Mouse (Mus musculus): ENCODE results near the gene Cort. TPM values are rescaled to one million over a fixed set of nuclear protein-coding genes. Genes with fewer than 3 reads are reported as not detected.

The Cort gene
- polyA plus RNA-seq, 1 experiment from 2014 or later = 1.2 TPM

DNA sequence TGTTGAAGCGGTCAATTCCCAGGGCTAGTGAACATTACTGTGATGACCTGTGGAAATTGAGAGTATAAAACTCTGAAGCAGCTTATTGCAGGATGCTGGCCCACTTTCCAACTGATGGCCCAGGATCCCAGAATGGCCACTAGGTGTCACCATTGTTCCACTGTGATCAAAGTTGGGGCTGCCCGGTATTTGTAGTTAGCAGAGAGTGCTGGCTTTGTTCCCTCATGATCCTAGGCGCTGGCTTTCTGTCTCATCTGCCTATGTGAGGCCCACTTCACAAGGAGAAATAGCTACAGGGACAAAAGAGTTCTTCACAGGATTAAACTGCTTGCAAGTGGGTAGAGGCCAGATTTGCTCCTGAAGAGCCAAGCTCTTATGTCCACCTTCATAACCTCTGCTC, 17.9 kb upstream of the Cort start:
- ATAC-seq (replicated peaks) = peak; percentile 90
- no peak overlapping the region for H3K9ac ChIP-seq (replicated peaks)
- H3K27me3 ChIP-seq = no peaks in the 10 kb centered on the region
- WGBS = 3% methylated on average over 3 of the region's 3 CpGs
- no peaks in the 10 kb centered on the region for H3K9me3 ChIP-seq
- peaks cover 3% of the 10 kb centered on the region; the same call in 1 of the 2 replicates for H3K4me1 ChIP-seq
- H3K4me2 ChIP-seq (replicated peaks) = no peak overlapping the region
- H3K36me3 ChIP-seq = 0 out of 2 replicates have a peak, but pooled peaks cover 2% of the 10 kb centered on the region
- no peak overlapping the region for H3K4me3 ChIP-seq
- no peak overlapping the region; the same call in 1 of the 2 replicates for H3K27ac ChIP-seq (replicated peaks)

DNA sequence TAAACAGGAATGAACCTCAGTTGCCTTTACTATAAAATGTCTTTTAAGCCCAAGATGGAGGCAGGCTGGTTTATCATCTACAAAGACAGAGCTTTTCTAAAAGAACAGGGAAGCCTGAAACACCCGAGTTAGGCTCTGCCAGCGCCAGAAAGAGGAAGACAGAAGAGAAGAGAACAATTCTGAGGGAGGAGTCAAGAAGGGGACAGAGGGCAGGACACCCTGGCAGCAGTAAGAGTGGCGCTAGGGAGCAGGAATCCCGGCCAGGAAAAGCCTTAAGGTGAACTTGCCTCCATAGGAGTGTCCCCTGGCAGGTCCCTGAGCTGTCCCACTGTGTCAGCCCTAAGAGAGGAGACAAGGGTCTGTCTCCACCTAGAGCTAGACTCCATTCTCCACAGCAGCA, 17.0 kb upstream of the Cort start:
- no peak overlapping the region for H3K9ac ChIP-seq (replicated peaks)
- H3K9me3 ChIP-seq = no peaks in the 10 kb centered on the region
- H3K4me3 ChIP-seq = no peak overlapping the region
- H3K4me2 ChIP-seq (replicated peaks) = no peak overlapping the region
- no peak overlapping the region for H3K27ac ChIP-seq (replicated peaks)
- H3K36me3 ChIP-seq = no peaks in the 10 kb centered on the region
- no peak for ATAC-seq (replicated peaks)
- H3K27me3 ChIP-seq = no peaks in the 10 kb centered on the region
- H3K4me1 ChIP-seq = peaks cover 3% of the 10 kb centered on the region; the same call in 1 of the 2 replicates
- 22% methylated on average over 4 of the region's 4 CpGs for WGBS

DNA sequence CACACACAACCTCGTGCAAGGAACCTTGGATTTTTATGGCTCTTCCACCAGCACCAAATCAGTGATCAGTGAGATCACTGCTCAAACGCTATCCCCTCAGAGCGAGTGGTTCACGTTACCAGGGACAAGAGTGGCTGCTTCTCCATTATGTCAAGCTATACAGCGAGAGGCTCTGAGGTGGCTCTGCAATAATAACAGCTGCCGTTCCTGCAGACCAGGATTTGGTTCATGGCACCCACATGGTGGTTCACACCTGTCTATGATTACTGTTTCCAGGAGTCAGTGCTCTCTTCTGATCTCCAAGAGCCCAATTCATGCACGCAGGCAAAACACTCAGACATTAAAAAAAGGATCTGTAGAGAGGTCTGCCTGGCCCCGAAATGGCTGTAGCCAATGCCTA, 12.0 kb upstream of the Cort start:
- H3K4me1 ChIP-seq = peaks cover 8% of the 10 kb centered on the region
- H3K9me3 ChIP-seq = no peaks in the 10 kb centered on the region
- H3K27ac ChIP-seq (replicated peaks) = no peak overlapping the region
- whole genome bisulfite sequencing = 88% methylated on average over 8 of the region's 8 CpGs
- H3K36me3 ChIP-seq = no peaks in the 10 kb centered on the region
- H3K4me2 ChIP-seq (replicated peaks) = no peak overlapping the region
- H3K9ac ChIP-seq (replicated peaks) = no peak overlapping the region
- no peak for ATAC-seq (replicated peaks)
- no peaks in the 10 kb centered on the region for H3K27me3 ChIP-seq
- no peak overlapping the region for H3K4me3 ChIP-seq

DNA sequence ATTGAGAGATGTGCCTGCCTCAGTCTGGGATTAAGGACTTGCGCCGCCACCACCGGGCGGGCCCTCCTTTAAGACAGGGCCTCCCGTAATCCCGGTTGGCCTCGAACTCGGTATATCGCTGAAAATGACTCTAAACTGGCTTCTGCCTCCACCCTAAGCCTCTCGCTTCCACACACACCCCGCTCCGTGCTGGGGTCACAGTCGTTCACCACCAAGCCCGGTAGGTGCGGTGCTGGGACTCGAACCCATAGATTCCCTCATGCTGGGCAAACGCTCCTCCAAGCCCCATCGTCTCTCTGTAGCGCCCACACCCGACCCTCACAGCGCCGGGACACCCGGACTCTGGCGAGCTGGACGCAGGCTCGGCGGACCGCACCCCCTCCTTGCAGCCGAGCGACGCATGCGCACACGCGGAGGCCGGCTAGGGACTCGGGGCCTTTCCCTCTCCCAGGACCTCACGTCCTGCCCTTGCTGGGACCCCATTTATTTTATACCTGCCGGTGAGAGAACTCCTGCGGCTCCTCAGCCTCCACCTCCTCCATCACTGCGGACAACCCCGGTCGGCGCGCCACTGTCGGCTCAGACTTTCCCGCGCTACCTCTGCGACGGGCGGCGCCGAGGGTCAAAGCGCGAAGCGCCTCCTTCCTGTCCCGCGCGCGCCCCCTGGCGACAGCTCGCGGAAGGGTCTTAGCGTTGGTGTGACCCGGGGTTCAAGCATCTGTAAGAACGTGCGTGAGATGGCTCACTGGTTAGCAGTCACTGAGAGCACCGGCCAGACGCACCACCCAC, 10.6 kb upstream of the Cort start, which contains the start of gene Cenps:
TSS of gene Cenps (minus strand) at position 648 of the 789 bp plus-strand sequence.
- H3K36me3 ChIP-seq = no peaks in the 10 kb centered on the region
- peak; percentile 90 for ATAC-seq (replicated peaks)
- peaks cover 8% of the 10 kb centered on the region for H3K4me1 ChIP-seq
- no peaks in the 10 kb centered on the region for H3K27me3 ChIP-seq
- peak within 1 kb of the TSS; percentile 66 for H3K9ac ChIP-seq (replicated peaks)
- H3K4me3 ChIP-seq = peak within 1 kb of the TSS; percentile 69
- WGBS = under 1% methylated on average over 68 of the region's 68 CpGs
- H3K9me3 ChIP-seq = no peaks in the 10 kb centered on the region
- H3K27ac ChIP-seq (replicated peaks) = peak within 1 kb of the TSS; percentile 87
- peak within 1 kb of the TSS; percentile 79 for H3K4me2 ChIP-seq (replicated peaks)

DNA sequence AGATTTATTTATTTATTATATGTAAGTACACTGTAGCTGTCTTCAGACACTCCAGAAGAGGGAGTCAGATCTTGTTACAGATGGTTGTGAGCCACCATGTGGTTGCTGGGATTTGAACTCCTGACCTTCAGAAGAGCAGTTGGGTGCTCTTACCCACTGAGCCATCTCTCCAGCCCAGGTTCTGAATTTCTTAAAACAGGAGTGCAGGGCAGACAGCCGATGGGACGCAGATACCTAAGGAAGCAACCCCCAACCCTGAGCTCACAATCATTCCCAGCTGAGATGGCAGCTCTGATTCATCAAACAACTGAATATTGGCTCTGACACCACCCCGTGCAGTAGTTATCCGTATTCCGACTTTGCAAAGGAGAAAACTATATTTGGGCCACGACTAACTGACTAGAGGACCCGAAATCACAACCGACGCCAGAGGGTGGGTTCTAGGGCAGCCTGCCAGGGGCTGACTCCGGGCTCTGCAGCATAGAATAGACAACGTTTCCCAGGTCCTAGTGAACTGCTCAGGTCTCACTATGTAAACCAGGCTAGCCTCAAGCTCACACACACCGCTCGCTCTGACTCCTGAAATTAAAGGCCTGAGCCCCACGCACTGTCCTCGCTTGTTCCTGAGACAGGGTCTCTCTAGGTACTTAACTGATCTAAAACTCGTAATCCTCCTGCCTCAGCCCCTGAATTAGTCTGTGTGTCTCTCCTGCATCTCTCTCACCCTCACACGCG, 9.7 kb upstream of the Cort start:
- 0 out of 2 replicates have a peak overlapping the region, but pooled peaks have one; percentile 87 for H3K27ac ChIP-seq (replicated peaks)
- peak overlapping the region; percentile 69 for H3K4me3 ChIP-seq
- no peaks in the 10 kb centered on the region for H3K9me3 ChIP-seq
- peak overlapping the region; percentile 66 for H3K9ac ChIP-seq (replicated peaks)
- 58% methylated on average over 18 of the region's 18 CpGs for WGBS
- peak overlapping the region; percentile 79 for H3K4me2 ChIP-seq (replicated peaks)
- H3K27me3 ChIP-seq = no peaks in the 10 kb centered on the region
- H3K4me1 ChIP-seq = peaks cover 8% of the 10 kb centered on the region
- ATAC-seq (replicated peaks) = peak; percentile 18; the same call in 1 of the 2 replicates
- no peaks in the 10 kb centered on the region for H3K36me3 ChIP-seq

DNA sequence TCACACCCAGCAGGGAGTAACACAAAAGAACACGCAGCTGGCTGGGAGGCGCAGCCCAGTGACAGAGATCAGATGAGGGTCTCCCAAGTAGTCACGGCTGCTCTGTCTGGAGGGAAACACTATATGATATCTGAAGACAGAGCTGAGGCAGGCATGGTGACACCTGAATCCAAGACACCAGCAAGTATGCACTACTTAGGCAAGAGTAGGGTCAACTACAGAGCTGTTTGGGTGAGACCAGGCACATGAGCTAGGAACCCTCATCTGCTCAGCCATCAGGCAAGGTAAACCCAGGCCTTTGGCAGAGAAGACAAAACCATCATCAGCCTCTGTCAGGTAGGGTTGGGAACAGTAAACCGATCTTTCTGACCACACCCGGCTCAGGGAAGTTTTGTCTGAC, 6.8 kb upstream of the Cort start:
- H3K9me3 ChIP-seq = no peaks in the 10 kb centered on the region
- H3K9ac ChIP-seq (replicated peaks) = no peak overlapping the region
- H3K27me3 ChIP-seq = no peaks in the 10 kb centered on the region
- H3K4me2 ChIP-seq (replicated peaks) = no peak overlapping the region
- no peak overlapping the region for H3K27ac ChIP-seq (replicated peaks)
- H3K4me3 ChIP-seq = no peak overlapping the region
- peaks cover 8% of the 10 kb centered on the region for H3K4me1 ChIP-seq
- no peak for ATAC-seq (replicated peaks)
- WGBS = 83% methylated on average over 5 of the region's 5 CpGs
- H3K36me3 ChIP-seq = peaks cover 9% of the 10 kb centered on the region; the same call in 1 of the 2 replicates

DNA sequence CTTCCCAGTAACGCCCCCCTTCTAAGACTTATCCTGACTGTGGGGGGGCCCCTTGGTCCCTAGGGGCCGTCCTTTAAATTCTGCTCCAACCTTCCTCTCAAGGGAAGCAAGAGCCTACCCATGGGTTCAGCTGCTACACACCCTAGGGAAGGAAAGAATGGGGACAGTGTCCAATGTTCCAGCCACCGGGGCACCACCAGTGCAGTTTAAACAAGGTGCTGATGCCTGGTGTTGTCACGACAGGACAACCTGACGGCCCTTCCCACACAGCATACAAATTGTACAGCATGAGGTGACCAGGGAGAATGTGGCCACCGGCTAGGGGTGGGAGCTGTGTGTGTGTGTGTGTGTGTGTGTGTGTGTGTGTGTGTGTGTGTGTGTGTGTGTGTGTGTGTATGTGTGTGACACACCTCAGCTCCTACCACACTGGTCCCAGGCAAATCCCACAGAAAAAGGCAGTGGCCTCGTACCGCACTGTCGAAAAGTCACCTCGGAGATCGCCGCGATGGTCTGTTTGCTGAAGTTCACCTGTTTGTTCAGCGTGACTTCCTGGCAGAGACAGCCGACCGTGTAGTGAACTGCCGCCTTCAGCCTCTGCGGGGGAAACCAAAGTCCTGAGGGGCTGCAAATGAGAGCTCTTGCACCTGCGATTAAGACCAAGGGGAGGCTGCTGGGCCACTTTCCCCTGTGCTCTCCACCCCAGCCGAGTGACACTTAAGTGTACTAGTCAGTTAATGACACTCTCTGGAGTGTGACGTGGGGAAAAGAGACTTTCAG, 5.4 kb upstream of the Cort start:
- WGBS = 94% methylated on average over 21 of the region's 21 CpGs

DNA sequence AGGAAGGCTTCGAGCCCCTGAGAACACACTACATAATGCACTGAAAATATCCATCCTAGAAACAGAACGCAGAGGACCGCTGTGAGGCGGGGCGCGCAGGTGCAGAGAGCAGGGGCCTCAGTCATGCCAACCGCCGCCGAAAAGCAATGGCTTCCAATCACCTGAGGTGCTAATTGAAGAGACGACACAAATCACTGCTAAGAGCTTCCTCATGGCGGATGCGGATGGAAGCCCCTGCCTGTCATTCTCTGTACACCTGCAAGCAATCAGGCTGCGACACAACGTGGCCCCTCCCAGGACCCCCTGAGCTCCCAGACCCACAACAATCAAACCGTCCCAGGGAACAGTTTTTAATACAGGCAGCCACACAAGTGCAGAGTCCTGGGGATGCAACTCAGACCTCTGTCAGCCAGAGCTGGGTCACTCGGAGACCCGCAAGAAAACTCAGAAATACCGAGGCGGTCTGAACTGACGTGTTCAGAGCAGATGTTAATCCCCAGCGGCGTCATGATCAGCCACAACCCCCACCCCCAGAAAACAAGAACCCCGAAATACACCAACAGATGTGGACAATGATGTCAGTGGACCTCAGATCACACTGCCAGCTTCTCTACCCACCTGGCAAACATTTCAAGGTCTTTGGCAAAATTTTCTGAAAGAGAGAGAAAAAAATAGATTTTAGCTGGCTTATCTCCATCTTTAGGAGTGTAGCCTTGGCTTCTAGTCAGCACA, 4.6 kb upstream of the Cort start:
- H3K36me3 ChIP-seq = peaks cover 9% of the 10 kb centered on the region; the same call in 1 of the 2 replicates

More for the DNA sequence above, 5.4 kb upstream of the Cort start:
- ATAC-seq (replicated peaks) = no peak
- Histone ChIP-seq H3K4me3 (no peak overlapping the region), H3K36me3 (peaks cover 9% of the 10 kb centered on the region; the same call in 1 of the 2 replicates), H3K9ac (replicated peaks) (no peak overlapping the region), H3K4me2 (replicated peaks) (no peak overlapping the region), H3K4me1 (peaks cover 8% of the 10 kb centered on the region), H3K27ac (replicated peaks) (no peak overlapping the region), H3K9me3 (no peaks in the 10 kb centered on the region), H3K27me3 (no peaks in the 10 kb centered on the region)

DNA sequence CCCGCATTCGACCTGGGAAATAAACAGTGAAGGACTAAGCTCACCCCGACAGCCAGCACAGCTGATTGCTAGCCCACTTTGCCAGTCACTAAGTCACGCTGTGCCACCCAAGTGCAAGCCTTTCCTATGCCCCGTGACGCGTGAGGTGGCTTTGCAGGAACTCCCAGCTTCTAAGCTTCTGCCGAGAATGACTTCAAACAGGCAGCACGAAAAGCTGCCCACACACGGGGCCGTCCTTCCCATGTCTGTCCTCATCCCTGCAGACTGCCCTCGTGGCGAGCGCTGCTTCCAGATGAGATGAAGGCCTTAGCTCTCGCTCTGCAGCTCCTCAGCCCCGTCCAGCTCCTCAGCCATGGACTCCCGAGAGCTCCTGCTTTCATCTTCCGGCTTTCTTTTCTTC, 1.9 kb upstream of the Cort start:
- H3K9me3 ChIP-seq = no peaks in the 10 kb centered on the region
- ATAC-seq (replicated peaks) = no peak
- peaks cover 9% of the 10 kb centered on the region; the same call in 1 of the 2 replicates for H3K36me3 ChIP-seq
- no peak overlapping the region for H3K27ac ChIP-seq (replicated peaks)
- H3K27me3 ChIP-seq = no peaks in the 10 kb centered on the region
- no peaks in the 10 kb centered on the region for H3K4me1 ChIP-seq
- H3K4me2 ChIP-seq (replicated peaks) = no peak overlapping the region
- H3K9ac ChIP-seq (replicated peaks) = no peak overlapping the region
- WGBS = 88% methylated on average over 18 of the region's 18 CpGs
- H3K4me3 ChIP-seq = no peak overlapping the region

More for the DNA sequence above, 4.6 kb upstream of the Cort start:
- Histone ChIP-seq H3K4me2 (replicated peaks) (no peak overlapping the region), H3K9ac (replicated peaks) (no peak overlapping the region), H3K27ac (replicated peaks) (no peak overlapping the region), H3K4me1 (peaks cover under 1% of the 10 kb centered on the region; the same call in 1 of the 2 replicates), H3K4me3 (no peak overlapping the region), H3K9me3 (no peaks in the 10 kb centered on the region), H3K27me3 (no peaks in the 10 kb centered on the region)
- WGBS = 90% methylated on average over 23 of the region's 23 CpGs
- ATAC-seq (replicated peaks) = no peak

DNA sequence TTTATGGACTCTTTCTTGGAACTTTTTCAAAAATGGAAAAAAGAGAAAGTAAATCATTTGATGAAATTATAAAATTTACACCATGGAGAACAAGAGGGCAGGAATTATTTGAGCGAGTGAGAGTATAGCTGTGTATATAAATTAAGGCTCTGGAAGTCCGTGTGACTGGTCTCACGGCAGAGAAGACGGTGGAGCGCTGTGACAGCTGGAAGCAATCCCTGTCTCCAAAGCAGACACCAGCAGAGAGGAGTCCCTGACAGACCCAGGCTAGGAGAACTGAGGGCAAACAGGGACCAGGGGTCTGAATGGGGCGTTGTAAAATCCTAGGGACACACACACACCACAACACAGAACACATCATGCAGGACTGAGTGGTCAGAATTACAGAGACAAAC, 451 bp downstream of the Cort start:
- Histone ChIP-seq H3K4me3 (no peak overlapping the region), H3K9ac (replicated peaks) (no peak overlapping the region), H3K9me3 (no peaks in the 10 kb centered on the region), H3K36me3 (peaks cover 9% of the 10 kb centered on the region; the same call in 1 of the 2 replicates), H3K27ac (replicated peaks) (no peak overlapping the region; the same call in 1 of the 2 replicates), H3K4me1 (no peaks in the 10 kb centered on the region), H3K27me3 (no peaks in the 10 kb centered on the region), H3K4me2 (replicated peaks) (no peak overlapping the region)
- no peak for ATAC-seq (replicated peaks)
- WGBS = 87% methylated on average over 6 of the region's 6 CpGs

Data from forebrain, embryonic 15.5 days (tissue).